Mouse (Mus musculus) lung, adult 2 months (tissue): ENCODE data around the gene Cela1.

Source experiments
- CTCF ChIP-seq: fragments of 200-500 bp; IDR thresholded peaks from 2 replicates; pipeline ENCODE4 v1.5.1; 2011; ENCODE audit warnings: mild to moderate bottlenecking, low read length, control low read depth; ENCODE audit not compliant: insufficient read depth
- POLR2A ChIP-seq: fragments of 200-500 bp; IDR thresholded peaks from 2 replicates; pipeline ENCODE4 v1.6.1; 2011; ENCODE audit warnings: low read depth, mild to moderate bottlenecking, control low read depth, low read length, borderline replicate concordance; ENCODE audit errors: extremely low read depth

DNA sequence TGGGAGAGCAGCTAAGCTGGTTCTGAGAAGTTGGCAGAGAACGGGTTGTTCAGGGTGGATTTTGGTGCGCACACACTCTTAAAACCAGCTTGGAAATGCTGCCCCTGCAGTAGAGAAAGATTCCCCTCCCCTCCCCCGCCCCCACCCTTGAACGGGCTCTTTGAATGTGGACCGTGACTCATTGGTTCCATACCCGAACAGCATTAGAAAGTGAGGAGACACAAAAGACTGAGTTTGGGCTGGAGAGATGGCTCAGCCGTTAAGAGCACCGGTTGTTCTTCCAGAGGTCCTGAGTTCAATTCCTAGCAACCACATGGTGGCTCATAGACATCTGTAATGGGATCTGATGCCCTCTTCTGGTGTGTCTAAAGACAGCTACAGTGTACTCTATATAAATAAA is 17.7 kb downstream of the Cela1 start:
- TF ChIP-seq CTCF (no peak), POLR2A (no peak)
